Mouse (Mus musculus) heart, adult 18-20 months (tissue): ENCODE results near the gene Hoxd11. TPM values are rescaled to one million over a fixed set of nuclear protein-coding genes. Genes with fewer than 3 reads are reported as not detected.

Experiments used
- DNase-seq, 2 experiments: peaks; one replicate each; pipeline ENCODE4 v3.0.0; 2021 to 2022; ENCODE audit warnings: mixed read lengths in 1 of 2
- total RNA-seq, 2 experiments: library from RNA; stranded (reverse); gene quantifications; 2 replicates each; pipeline ENCODE4 v1.2.3; 2021

The Hoxd11 gene
- total RNA-seq, 2 experiments from 2014 or later, result not detected

GRCm38 (mm10) chr2:74666411-74666810 is 12.9 kb upstream of the Hoxd11 start:
- DNase-seq, result no peak

GRCm38 (mm10) chr2:74667191-74667841 is 12.0 kb upstream of the Hoxd11 start:
- no peak for DNase-seq

GRCm38 (mm10) chr2:74667842-74668357 is 11.5 kb upstream of the Hoxd11 start, which contains the start of gene Hoxd13:
Gene Hoxd13, plus strand, starts transcription at chr2:74668310.
- no peak for DNase-seq

GRCm38 (mm10) chr2:74668370-74669229 is 10.8 kb upstream of the Hoxd11 start:
- no peak for DNase-seq

- no peak for DNase-seq
Observed at GRCm38 (mm10) chr2:74669230-74669578, 10.2 kb upstream of the Hoxd11 start.

- no peak for DNase-seq
Observed at GRCm38 (mm10) chr2:74669650-74670235, 9.6 kb upstream of the Hoxd11 start.

- no peak for DNase-seq
Observed at GRCm38 (mm10) chr2:74670632-74671188, 8.6 kb upstream of the Hoxd11 start.

- DNase-seq, result no peak
Observed at GRCm38 (mm10) chr2:74671847-74672246, 7.5 kb upstream of the Hoxd11 start.

- DNase-seq, result no peak
Observed at GRCm38 (mm10) chr2:74672481-74673362, 6.6 kb upstream of the Hoxd11 start.

- DNase-seq, result no peak
Observed at GRCm38 (mm10) chr2:74673835-74674425, 5.4 kb upstream of the Hoxd11 start.

- no peak for DNase-seq
Observed at GRCm38 (mm10) chr2:74674881-74675665, 4.3 kb upstream of the Hoxd11 start, which contains the start of gene Hoxd12. Gene Hoxd12, plus strand, starts transcription at chr2:74675013.

GRCm38 (mm10) chr2:74675666-74676282 is 3.6 kb upstream of the Hoxd11 start:
- no peak for DNase-seq

- no peak for DNase-seq
Observed at GRCm38 (mm10) chr2:74676376-74677052, 2.8 kb upstream of the Hoxd11 start.

GRCm38 (mm10) chr2:74677106-74677505 is 2.3 kb upstream of the Hoxd11 start:
- DNase-seq, result no peak

GRCm38 (mm10) chr2:74679596-74679971 is 227 bp downstream of the Hoxd11 start:
- DNase-seq, result no peak

GRCm38 (mm10) chr2:74679980-74680379 is 623 bp downstream of the Hoxd11 start:
- DNase-seq, result no peak

GRCm38 (mm10) chr2:74680561-74681398 is 1.4 kb downstream of the Hoxd11 start:
- no peak for DNase-seq
